Mouse (Mus musculus) stomach, postnatal 0 days (tissue): ENCODE results near the gene Gm973. TPM values are rescaled to one million over a fixed set of nuclear protein-coding genes. Genes with fewer than 3 reads are reported as not detected.

Experiments used
- ATAC-seq: fragments of 200-750 bp; cut with Nextera tagmentation; 2 replicates; pipeline ENCODE4 v1.8.0; 2017; ENCODE audit not compliant: low FRiP score, low TSS enrichment
- DNase-seq: peaks from one replicate; pipeline ENCODE4 v3.0.0-alpha.2; 2016; ENCODE audit warnings: low spot score
- H3K27ac ChIP-seq: fragments of 300-500 bp; sonication (generic); replicated peaks from 2 replicates; pipeline ENCODE4 v1.5.1; 2014; ENCODE audit warnings: mild to moderate bottlenecking, control low read depth
- H3K27me3 ChIP-seq: fragments of 300-500 bp; sonication (generic); 2 replicates; pipeline ENCODE4 v1.6.1; 2014; ENCODE audit warnings: low read length; ENCODE audit not compliant: control insufficient read depth, insufficient read depth
- H3K36me3 ChIP-seq: fragments of 300-500 bp; sonication (generic); 2 replicates; pipeline ENCODE4 v1.6.1; 2014; ENCODE audit warnings: low read length, mixed read lengths; ENCODE audit not compliant: control insufficient read depth, insufficient read depth
- H3K4me1 ChIP-seq: fragments of 300-500 bp; sonication (generic); replicated peaks from 2 replicates; pipeline ENCODE4 v1.6.1; 2014; ENCODE audit warnings: antibody characterized with exemption; ENCODE audit not compliant: control insufficient read depth, insufficient read depth
- H3K4me2 ChIP-seq: fragments of 300-500 bp; sonication (generic); replicated peaks from 2 replicates; pipeline ENCODE4 v1.6.1; 2014; ENCODE audit warnings: low read depth, mild to moderate bottlenecking, control low read depth, moderate library complexity
- H3K4me3 ChIP-seq: fragments of 300-500 bp; sonication (generic); 2 replicates; pipeline ENCODE4 v1.5.1; 2014; ENCODE audit warnings: low read depth, low read length, control low read depth
- H3K9ac ChIP-seq: fragments of 300-500 bp; sonication (generic); 2 replicates; pipeline ENCODE4 v1.6.1; 2014; ENCODE audit warnings: mild to moderate bottlenecking, low read length, control low read depth, mixed read lengths
- H3K9me3 ChIP-seq: fragments of 300-500 bp; sonication (generic); 2 replicates; pipeline ENCODE4 v1.6.1; 2016; ENCODE audit warnings: low read length; ENCODE audit not compliant: control insufficient read depth
- CTCF ChIP-seq: IDR thresholded peaks from 2 replicates; pipeline ENCODE4 v1.5.1; 2016; ENCODE audit warnings: antibody characterized with exemption, low read depth, mild to moderate bottlenecking, moderate library complexity
- EP300 ChIP-seq: optimal IDR thresholded peaks from 2 replicates; pipeline ENCODE3; 2016; ENCODE audit warnings: antibody characterized with exemption
- WGBS: fragments of 180-500 bp; shearing (Covaris S2); extraction: QIAGEN DNeasy Blood & Tissue Kit; methylation state at CpG from one replicate; pipeline ENCODE4 v1.1.7; 2014; 5-methylcytosine and 5-hydroxymethylcytosine counted together
- polyA plus RNA-seq: library from polyadenylated mRNA; unstranded; fragments of >200 nt; fragmentation: Nextera tagmentation; extraction: Ambion mirVana; gene quantifications from 2 replicates; pipeline ENCODE4 v1.2.1, GENCODE M21; 2015

Gene Gm973
- polyA plus RNA-seq, 1 experiment from 2014 or later = 0.51 TPM

- DNase-seq (no peak), ATAC-seq (no peak)
- 70% methylated on average over 9 of the region's 9 CpGs for WGBS
- Histone ChIP-seq H3K4me1 (no peaks in the 10 kb centered on the region), H3K9ac (no peak overlapping the region), H3K4me2 (no peak overlapping the region), H3K27ac (no peak overlapping the region), H3K27me3 (no peaks in the 10 kb centered on the region), H3K4me3 (no peak overlapping the region), H3K9me3 (no peaks in the 10 kb centered on the region), H3K36me3 (no peaks in the 10 kb centered on the region)
- TF ChIP-seq EP300 (no peak), CTCF (no peak)
Measured at GRCm38 (mm10) chr1:59595609-59596008, 79.5 kb downstream of the Gm973 start.

GRCm38 (mm10) chr1:59602531-59603416 lies 86.7 kb downstream of the Gm973 start:
- Histone ChIP-seq H3K4me1 (no peaks in the 10 kb centered on the region), H3K4me3 (no peak overlapping the region), H3K4me2 (no peak overlapping the region), H3K9ac (no peak overlapping the region), H3K9me3 (no peaks in the 10 kb centered on the region), H3K27ac (no peak overlapping the region), H3K36me3 (no peaks in the 10 kb centered on the region), H3K27me3 (no peaks in the 10 kb centered on the region)
- TF ChIP-seq CTCF = no peak
- TF ChIP-seq EP300 = no peak
- 28% methylated on average over 11 of the region's 11 CpGs for WGBS
- no peak for ATAC-seq
- no peak for DNase-seq

- WGBS = 83% methylated on average over 2 of the region's 2 CpGs
- DNase-seq (no peak), ATAC-seq (no peak)
Measured at GRCm38 (mm10) chr1:59603417-59603712, 87.3 kb downstream of the Gm973 start.

GRCm38 (mm10) chr1:59603893-59604292 lies 87.8 kb downstream of the Gm973 start:
- H3K36me3 ChIP-seq = no peaks in the 10 kb centered on the region
- 23% methylated on average over 11 of the region's 11 CpGs for WGBS
- H3K4me2 ChIP-seq = no peak overlapping the region
- H3K4me1 ChIP-seq = no peaks in the 10 kb centered on the region
- H3K27me3 ChIP-seq = no peaks in the 10 kb centered on the region
- no peak overlapping the region for H3K4me3 ChIP-seq
- no peaks in the 10 kb centered on the region for H3K9me3 ChIP-seq
- TF ChIP-seq EP300 (no peak), CTCF (peak; percentile 68)
- H3K27ac ChIP-seq = no peak overlapping the region
- DNase-seq (peak; percentile 46), ATAC-seq (no peak)
- H3K9ac ChIP-seq = no peak overlapping the region

More at GRCm38 (mm10) chr1:59603417-59603712, 87.3 kb downstream of the Gm973 start:
- Histone ChIP-seq H3K36me3 (no peaks in the 10 kb centered on the region), H3K9me3 (no peaks in the 10 kb centered on the region), H3K27me3 (no peaks in the 10 kb centered on the region), H3K4me1 (no peaks in the 10 kb centered on the region), H3K4me3 (no peak overlapping the region), H3K27ac (no peak overlapping the region), H3K4me2 (no peak overlapping the region), H3K9ac (no peak overlapping the region)
- no peak for TF ChIP-seq CTCF
- TF ChIP-seq EP300 = no peak

GRCm38 (mm10) chr1:59606479-59606878 lies 90.4 kb downstream of the Gm973 start:
- 84% methylated on average over 13 of the region's 13 CpGs for WGBS
- H3K36me3 ChIP-seq = no peaks in the 10 kb centered on the region
- H3K4me1 ChIP-seq = no peaks in the 10 kb centered on the region
- H3K9ac ChIP-seq = no peak overlapping the region
- no peak overlapping the region for H3K27ac ChIP-seq
- no peaks in the 10 kb centered on the region for H3K9me3 ChIP-seq
- no peak overlapping the region for H3K4me3 ChIP-seq
- no peak for DNase-seq
- no peaks in the 10 kb centered on the region for H3K27me3 ChIP-seq
- ATAC-seq = no peak
- no peak for TF ChIP-seq EP300
- TF ChIP-seq CTCF = no peak
- no peak overlapping the region for H3K4me2 ChIP-seq

- WGBS = 49% methylated on average over 7 of the region's 7 CpGs
- ATAC-seq (no peak), DNase-seq (no peak)
- Histone ChIP-seq H3K36me3 (no peaks in the 10 kb centered on the region), H3K4me1 (no peaks in the 10 kb centered on the region), H3K27ac (no peak overlapping the region), H3K4me3 (no peak overlapping the region), H3K9ac (no peak overlapping the region), H3K27me3 (no peaks in the 10 kb centered on the region), H3K9me3 (no peaks in the 10 kb centered on the region), H3K4me2 (no peak overlapping the region)
- no peak for TF ChIP-seq EP300
- TF ChIP-seq CTCF = no peak
Measured at GRCm38 (mm10) chr1:59607071-59607470, 91.0 kb downstream of the Gm973 start.
